Mouse (Mus musculus): ENCODE data around the gene Tmem37. TPM values are rescaled to one million over a fixed set of nuclear protein-coding genes. Genes with fewer than 3 reads are reported as not detected.

The Tmem37 gene
- polyA plus RNA-seq, 1 experiment from 2014 or later = 10.2 TPM

DNA sequence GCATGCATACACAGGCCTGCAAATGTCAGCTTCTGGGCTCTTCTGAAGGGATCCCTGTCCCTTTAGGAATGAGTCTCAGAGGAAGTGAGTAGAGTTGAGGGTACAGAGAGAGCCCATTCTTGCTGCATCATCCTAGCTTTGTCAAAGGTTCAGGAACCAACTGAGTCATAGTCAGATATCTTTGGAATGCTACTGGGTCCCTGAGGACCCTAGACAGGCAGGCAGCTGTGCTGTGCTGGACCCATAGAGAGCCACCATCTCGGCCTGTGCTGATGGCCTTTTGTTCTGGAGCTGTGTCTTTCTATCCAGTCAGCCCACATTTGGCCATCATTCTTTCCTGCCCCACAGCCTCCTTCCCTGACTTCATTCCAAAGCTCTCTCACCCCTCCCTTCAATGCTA is 39.1 kb downstream of the Tmem37 start:
- Histone ChIP-seq H3K36me3 (ENCODE audit: control insufficient read depth, insufficient read depth) (no peaks in the 10 kb centered on the region), H3K9me3 (replicated peaks; ENCODE audit: control insufficient read depth, low read length) (no peaks in the 10 kb centered on the region), H3K4me2 (ENCODE audit: low read depth, low read length) (no peak overlapping the region), H3K4me3 (ENCODE audit: low read length) (no peak overlapping the region), H3K27ac (ENCODE audit: low read length) (no peak overlapping the region), H3K27me3 (ENCODE audit: control insufficient read depth, insufficient read depth, low read length) (no peaks in the 10 kb centered on the region), H3K9ac (ENCODE audit: low read length) (no peak overlapping the region), H3K4me1 (ENCODE audit: control insufficient read depth, insufficient read depth, low read length) (peaks cover 3% of the 10 kb centered on the region)
- WGBS = 48% methylated on average over 1 of the region's 1 CpGs
- ATAC-seq (replicated peaks; ENCODE audit: extremely low read depth, insufficient read depth, low FRiP score) = no peak

DNA sequence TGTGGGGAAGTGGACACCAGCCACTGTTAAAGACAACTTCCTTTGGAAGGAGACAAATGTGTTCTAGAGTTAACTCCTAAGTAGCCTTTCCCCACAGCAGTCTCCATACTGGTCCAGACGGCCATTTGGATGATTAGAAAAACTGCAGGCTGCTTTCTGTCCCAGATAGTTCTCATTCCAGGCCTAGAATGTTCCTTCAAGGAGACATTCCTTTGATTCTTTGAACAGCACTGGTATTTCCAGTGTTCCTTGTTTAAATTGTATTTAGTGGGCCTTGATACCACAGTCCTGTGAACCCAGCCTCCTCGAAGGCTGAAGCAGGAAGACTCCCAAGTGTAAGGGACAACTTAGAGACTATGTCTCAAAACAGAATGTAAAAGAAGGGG is 40.4 kb downstream of the Tmem37 start:
- H3K36me3 ChIP-seq (ENCODE audit: control insufficient read depth, insufficient read depth) = no peaks in the 10 kb centered on the region
- no peak for ATAC-seq (replicated peaks; ENCODE audit: extremely low read depth, insufficient read depth, low FRiP score)
- peaks cover 3% of the 10 kb centered on the region for H3K4me1 ChIP-seq (ENCODE audit: control insufficient read depth, insufficient read depth, low read length)
- no peak overlapping the region for H3K4me2 ChIP-seq (ENCODE audit: low read depth, low read length)
- 63% methylated on average over 2 of the region's 2 CpGs for WGBS
- H3K9ac ChIP-seq (ENCODE audit: low read length) = no peak overlapping the region
- H3K4me3 ChIP-seq (ENCODE audit: low read length) = no peak overlapping the region
- no peaks in the 10 kb centered on the region for H3K9me3 ChIP-seq (replicated peaks; ENCODE audit: control insufficient read depth, low read length)
- H3K27ac ChIP-seq (ENCODE audit: low read length) = no peak overlapping the region
- no peaks in the 10 kb centered on the region for H3K27me3 ChIP-seq (ENCODE audit: control insufficient read depth, insufficient read depth, low read length)

DNA sequence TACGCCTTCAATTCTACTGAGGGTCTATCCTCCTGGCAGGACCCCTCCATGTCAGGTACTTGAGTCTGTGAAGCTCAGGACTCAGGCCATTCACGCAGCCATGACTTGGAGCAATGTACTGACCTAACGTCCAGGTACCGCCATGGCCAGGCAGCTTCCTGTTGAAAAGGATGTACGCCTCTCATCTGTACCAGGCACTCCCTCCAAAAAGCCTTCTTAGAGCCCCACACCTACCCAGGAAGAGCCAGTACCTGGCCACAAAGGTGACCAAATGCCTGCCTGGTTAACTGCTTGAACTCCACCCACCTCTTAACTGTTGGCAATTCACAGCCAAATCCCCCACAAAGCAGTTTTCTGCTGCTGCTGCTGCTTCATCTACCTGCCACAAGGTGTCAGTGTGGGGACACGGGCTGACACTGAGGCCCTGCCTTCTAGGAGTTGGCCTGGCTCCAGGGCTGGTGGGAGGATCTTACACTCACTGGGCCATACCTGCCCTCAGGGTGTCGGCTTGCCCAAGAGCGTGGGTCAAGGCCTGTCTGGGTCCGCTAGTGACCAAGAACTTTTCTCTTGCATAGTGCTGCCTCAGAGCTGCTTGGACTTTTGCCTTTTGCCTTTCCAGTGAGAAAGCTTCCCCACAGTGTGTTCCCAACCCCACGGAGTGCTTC is 40.9 kb downstream of the Tmem37 start:
- WGBS = 38% methylated on average over 10 of the region's 10 CpGs
- Histone ChIP-seq H3K27ac (ENCODE audit: low read length) (no peak overlapping the region), H3K27me3 (ENCODE audit: control insufficient read depth, insufficient read depth, low read length) (no peaks in the 10 kb centered on the region), H3K9me3 (replicated peaks; ENCODE audit: control insufficient read depth, low read length) (no peaks in the 10 kb centered on the region), H3K4me2 (ENCODE audit: low read depth, low read length) (no peak overlapping the region), H3K36me3 (ENCODE audit: control insufficient read depth, insufficient read depth) (no peaks in the 10 kb centered on the region), H3K4me3 (ENCODE audit: low read length) (no peak overlapping the region), H3K9ac (ENCODE audit: low read length) (no peak overlapping the region), H3K4me1 (ENCODE audit: control insufficient read depth, insufficient read depth, low read length) (peaks cover 5% of the 10 kb centered on the region)
- ATAC-seq (replicated peaks; ENCODE audit: extremely low read depth, insufficient read depth, low FRiP score) = peak; percentile 40; the same call in 1 of the 2 replicates

DNA sequence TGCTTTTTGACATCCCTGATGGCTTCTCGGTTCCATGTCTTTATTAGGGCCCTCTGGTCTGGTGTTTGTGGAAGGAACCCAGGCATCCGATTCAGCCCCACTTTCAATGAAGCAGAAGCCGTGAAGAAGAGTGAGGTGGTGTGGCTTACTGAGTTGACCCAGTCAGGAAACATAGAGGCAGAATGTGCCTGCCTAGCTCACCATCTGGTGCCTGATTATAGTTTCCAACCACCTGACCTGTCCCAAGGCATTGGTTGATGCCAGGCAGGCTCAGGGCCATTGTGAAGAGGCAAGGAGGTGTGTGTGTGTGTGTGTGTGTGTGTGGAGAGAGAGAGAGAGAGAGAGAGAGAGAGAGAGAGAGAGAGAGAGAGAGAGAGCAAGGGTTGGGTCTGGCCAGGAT is 43.4 kb downstream of the Tmem37 start:
- no peak overlapping the region for H3K9ac ChIP-seq (ENCODE audit: low read length)

DNA sequence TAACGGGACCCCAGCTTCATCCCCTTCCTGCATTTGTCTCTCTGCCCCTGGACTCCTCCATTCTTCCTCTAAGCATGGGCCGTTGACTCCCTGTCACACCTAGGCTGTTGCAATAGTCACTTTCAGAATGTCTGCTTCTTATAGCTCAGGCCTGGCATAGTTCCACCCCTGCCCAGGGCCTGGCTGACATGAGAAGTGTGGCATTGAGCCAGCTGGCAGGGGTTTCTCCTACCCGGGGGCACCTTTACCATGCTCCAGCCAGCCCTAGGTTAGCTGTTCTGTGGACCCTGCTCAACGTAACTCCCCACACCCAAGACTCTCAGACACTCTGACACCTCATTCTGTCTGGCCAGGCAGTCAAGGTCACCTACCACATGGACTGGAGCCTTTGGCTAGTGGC is 46.2 kb downstream of the Tmem37 start:
- 30% methylated on average over 4 of the region's 4 CpGs for WGBS
- Histone ChIP-seq H3K9me3 (replicated peaks; ENCODE audit: control insufficient read depth, low read length) (no peaks in the 10 kb centered on the region), H3K36me3 (ENCODE audit: control insufficient read depth, insufficient read depth) (no peaks in the 10 kb centered on the region), H3K27ac (ENCODE audit: low read length) (peak overlapping the region; percentile 82), H3K4me3 (ENCODE audit: low read length) (no peak overlapping the region), H3K27me3 (ENCODE audit: control insufficient read depth, insufficient read depth, low read length) (no peaks in the 10 kb centered on the region), H3K9ac (ENCODE audit: low read length) (peak overlapping the region; percentile 16), H3K4me1 (ENCODE audit: control insufficient read depth, insufficient read depth, low read length) (peaks cover 24% of the 10 kb centered on the region), H3K4me2 (ENCODE audit: low read depth, low read length) (peak overlapping the region; percentile 23; the same call in 1 of the 2 replicates)
- peak; percentile 84 for ATAC-seq (replicated peaks; ENCODE audit: extremely low read depth, insufficient read depth, low FRiP score)

More for the DNA sequence above, 43.4 kb downstream of the Tmem37 start:
- H3K4me2 ChIP-seq (ENCODE audit: low read depth, low read length) = no peak overlapping the region
- no peak for ATAC-seq (replicated peaks; ENCODE audit: extremely low read depth, insufficient read depth, low FRiP score)
- 85% methylated on average over 3 of the region's 3 CpGs for WGBS
- no peak overlapping the region for H3K27ac ChIP-seq (ENCODE audit: low read length)
- H3K4me1 ChIP-seq (ENCODE audit: control insufficient read depth, insufficient read depth, low read length) = peaks cover 8% of the 10 kb centered on the region
- H3K4me3 ChIP-seq (ENCODE audit: low read length) = no peak overlapping the region
- no peaks in the 10 kb centered on the region for H3K27me3 ChIP-seq (ENCODE audit: control insufficient read depth, insufficient read depth, low read length)
- H3K9me3 ChIP-seq (replicated peaks; ENCODE audit: control insufficient read depth, low read length) = no peaks in the 10 kb centered on the region
- no peaks in the 10 kb centered on the region for H3K36me3 ChIP-seq (ENCODE audit: control insufficient read depth, insufficient read depth)

DNA sequence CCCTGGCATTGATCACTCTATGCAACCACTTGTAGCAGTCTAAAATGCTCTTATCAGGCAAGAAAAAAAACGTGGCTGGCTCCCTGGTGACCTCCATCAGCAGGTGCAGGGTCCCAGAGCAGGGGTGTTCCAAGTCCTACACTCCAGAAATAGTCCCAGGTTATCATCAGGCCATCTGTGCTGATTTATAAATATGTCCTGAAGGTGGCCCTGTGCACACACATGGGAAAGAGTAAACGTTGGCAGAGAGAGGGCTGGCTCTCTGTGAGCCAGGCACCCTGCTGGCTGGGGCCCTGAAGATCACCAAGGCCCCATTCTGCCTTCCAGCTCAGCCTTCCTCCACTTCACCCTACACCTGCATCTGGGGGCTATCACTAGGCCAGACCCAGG is 48.8 kb downstream of the Tmem37 start:
- H3K27me3 ChIP-seq (ENCODE audit: control insufficient read depth, insufficient read depth, low read length) = no peaks in the 10 kb centered on the region
- H3K27ac ChIP-seq (ENCODE audit: low read length) = peak overlapping the region; percentile 89
- ATAC-seq (replicated peaks; ENCODE audit: extremely low read depth, insufficient read depth, low FRiP score) = peak; percentile 46; the same call in 1 of the 2 replicates
- H3K36me3 ChIP-seq (ENCODE audit: control insufficient read depth, insufficient read depth) = no peaks in the 10 kb centered on the region
- 0 out of 2 replicates have a peak overlapping the region, but pooled peaks have one; percentile 12 for H3K9ac ChIP-seq (ENCODE audit: low read length)
- no peak overlapping the region for H3K4me2 ChIP-seq (ENCODE audit: low read depth, low read length)
- WGBS = 10% methylated on average over 2 of the region's 2 CpGs
- H3K9me3 ChIP-seq (replicated peaks; ENCODE audit: control insufficient read depth, low read length) = no peaks in the 10 kb centered on the region
- peaks cover 24% of the 10 kb centered on the region for H3K4me1 ChIP-seq (ENCODE audit: control insufficient read depth, insufficient read depth, low read length)
- no peak overlapping the region for H3K4me3 ChIP-seq (ENCODE audit: low read length)

DNA sequence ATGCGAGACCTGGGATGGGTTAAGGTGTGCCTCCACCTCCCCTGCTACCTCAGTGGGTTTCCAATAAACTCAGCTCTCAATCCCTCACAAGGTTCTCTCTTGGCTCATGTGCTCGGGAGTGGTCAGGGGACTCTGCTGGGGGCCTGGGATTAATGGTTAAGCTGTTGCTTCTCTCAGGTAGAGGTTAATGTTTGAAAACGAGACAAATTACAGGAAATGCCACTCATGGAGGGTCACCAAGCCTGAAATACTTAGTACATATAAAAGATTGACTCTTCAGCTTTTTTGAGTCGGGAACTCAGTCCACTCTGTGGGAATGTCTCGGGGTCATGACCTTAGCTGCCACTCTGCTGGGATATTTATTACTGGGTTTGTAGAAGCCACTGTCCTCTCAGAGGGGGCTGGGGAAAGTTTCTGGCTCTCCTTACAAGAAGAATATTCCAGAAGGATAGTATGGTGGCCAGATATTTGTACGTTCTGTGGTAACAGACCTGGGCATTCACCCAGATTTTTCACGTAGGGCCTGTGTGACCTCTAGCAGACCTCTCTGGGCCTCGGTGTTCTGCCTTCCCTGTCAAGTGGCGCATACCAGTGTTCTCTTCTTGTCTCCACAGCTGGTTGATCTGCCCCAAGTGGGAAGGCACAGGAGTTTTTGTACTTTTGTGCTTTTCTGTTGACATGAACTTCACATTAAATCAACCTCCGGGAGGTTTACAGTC is 49.4 kb downstream of the Tmem37 start:
- no peaks in the 10 kb centered on the region for H3K27me3 ChIP-seq (ENCODE audit: control insufficient read depth, insufficient read depth, low read length)
- H3K9ac ChIP-seq (ENCODE audit: low read length) = 0 out of 2 replicates have a peak overlapping the region, but pooled peaks have one; percentile 12
- no peak; the same call in 1 of the 2 replicates for ATAC-seq (replicated peaks; ENCODE audit: extremely low read depth, insufficient read depth, low FRiP score)
- H3K9me3 ChIP-seq (replicated peaks; ENCODE audit: control insufficient read depth, low read length) = no peaks in the 10 kb centered on the region
- no peak overlapping the region for H3K4me3 ChIP-seq (ENCODE audit: low read length)
- 43% methylated on average over 10 of the region's 10 CpGs for WGBS
- H3K36me3 ChIP-seq (ENCODE audit: control insufficient read depth, insufficient read depth) = no peaks in the 10 kb centered on the region
- peaks cover 24% of the 10 kb centered on the region for H3K4me1 ChIP-seq (ENCODE audit: control insufficient read depth, insufficient read depth, low read length)
- peak overlapping the region; percentile 89 for H3K27ac ChIP-seq (ENCODE audit: low read length)
- H3K4me2 ChIP-seq (ENCODE audit: low read depth, low read length) = no peak overlapping the region

DNA sequence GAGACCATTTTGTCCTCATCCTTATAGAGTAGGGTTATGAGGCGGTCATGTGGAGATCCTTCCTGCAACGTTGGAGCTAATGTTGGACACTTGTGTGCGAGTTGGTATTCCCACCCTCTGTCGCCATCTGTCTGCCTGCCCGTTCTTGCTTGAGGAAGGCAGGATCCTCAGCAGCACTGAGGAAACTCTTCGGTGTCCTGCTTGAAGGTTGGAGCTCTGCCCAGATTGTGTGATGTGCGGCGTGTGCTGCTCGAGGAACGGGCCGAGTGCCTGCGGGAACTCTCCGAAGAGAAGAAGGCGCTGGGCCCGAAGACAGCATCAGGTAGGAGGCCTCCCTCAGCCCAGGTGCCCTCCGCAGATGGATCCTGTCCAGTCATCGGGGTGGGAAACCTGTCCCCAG is 51.9 kb downstream of the Tmem37 start:
- H3K4me3 ChIP-seq (ENCODE audit: low read length) = no peak overlapping the region
- no peak overlapping the region for H3K9ac ChIP-seq (ENCODE audit: low read length)
- WGBS = 81% methylated on average over 17 of the region's 17 CpGs
- no peaks in the 10 kb centered on the region for H3K9me3 ChIP-seq (replicated peaks; ENCODE audit: control insufficient read depth, low read length)
- peaks cover 16% of the 10 kb centered on the region for H3K4me1 ChIP-seq (ENCODE audit: control insufficient read depth, insufficient read depth, low read length)
- H3K4me2 ChIP-seq (ENCODE audit: low read depth, low read length) = no peak overlapping the region
- H3K27ac ChIP-seq (ENCODE audit: low read length) = no peak overlapping the region
- no peak for ATAC-seq (replicated peaks; ENCODE audit: extremely low read depth, insufficient read depth, low FRiP score)
- H3K27me3 ChIP-seq (ENCODE audit: control insufficient read depth, insufficient read depth, low read length) = no peaks in the 10 kb centered on the region
- no peaks in the 10 kb centered on the region for H3K36me3 ChIP-seq (ENCODE audit: control insufficient read depth, insufficient read depth)

DNA sequence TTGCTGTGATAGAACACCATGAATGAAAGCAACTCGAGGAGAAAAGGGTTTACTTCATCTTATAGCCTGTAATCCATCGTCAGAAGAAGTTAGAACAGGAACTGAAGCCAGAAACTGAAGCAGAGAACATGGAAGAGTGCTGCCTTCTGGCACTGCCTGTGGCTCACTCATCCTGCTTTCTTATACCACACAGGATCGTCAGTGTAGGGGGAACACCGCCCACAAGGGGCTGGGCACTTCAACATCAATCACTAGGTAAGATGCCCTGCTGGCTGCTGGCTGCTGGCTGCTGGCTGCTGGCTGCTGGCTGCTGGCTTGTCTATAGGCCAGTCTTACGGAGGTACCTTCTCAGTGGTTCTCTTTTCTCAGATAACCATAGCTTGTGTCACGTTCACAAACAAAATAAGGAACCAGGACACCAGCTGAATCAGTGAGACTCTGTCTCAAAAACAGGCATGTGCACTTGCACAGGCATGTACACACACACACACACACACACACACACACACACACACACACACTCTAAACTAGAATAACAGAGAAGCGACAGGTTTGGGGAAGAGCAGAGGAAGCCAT is 53.5 kb downstream of the Tmem37 start:
- Histone ChIP-seq H3K9ac (ENCODE audit: low read length) (no peak overlapping the region), H3K27ac (ENCODE audit: low read length) (no peak overlapping the region), H3K4me1 (ENCODE audit: control insufficient read depth, insufficient read depth, low read length) (peaks cover 16% of the 10 kb centered on the region), H3K27me3 (ENCODE audit: control insufficient read depth, insufficient read depth, low read length) (no peaks in the 10 kb centered on the region), H3K4me2 (ENCODE audit: low read depth, low read length) (no peak overlapping the region), H3K4me3 (ENCODE audit: low read length) (no peak overlapping the region), H3K36me3 (ENCODE audit: control insufficient read depth, insufficient read depth) (no peaks in the 10 kb centered on the region), H3K9me3 (replicated peaks; ENCODE audit: control insufficient read depth, low read length) (no peaks in the 10 kb centered on the region)
- 52% methylated on average over 7 of the region's 7 CpGs for WGBS
- ATAC-seq (replicated peaks; ENCODE audit: extremely low read depth, insufficient read depth, low FRiP score) = no peak

Data from heart, embryonic 16.5 days (tissue).